Mouse (Mus musculus): Measurements from ENCODE around the gene Celsr2.
A peak's percentile ranks its signal among the peaks of the same experiment; 100 is the strongest.

The Celsr2 gene

GRCm38 (mm10) chr3:108411754-108412121, 3.6 kb downstream of the Celsr2 start:
- DNase-seq: no peak

- DNase-seq: no peak
Observed at GRCm38 (mm10) chr3:108411026-108411753, 4.2 kb downstream of the Celsr2 start.

- no peak for DNase-seq
Observed at GRCm38 (mm10) chr3:108410359-108410714, 5.0 kb downstream of the Celsr2 start.

- no peak for DNase-seq
Observed at GRCm38 (mm10) chr3:108409656-108410358, 5.5 kb downstream of the Celsr2 start.

- no peak for DNase-seq
Observed at GRCm38 (mm10) chr3:108408517-108409008, 6.8 kb downstream of the Celsr2 start.

GRCm38 (mm10) chr3:108406306-108406885, 9.0 kb downstream of the Celsr2 start:
- peak; percentile 61 for DNase-seq

GRCm38 (mm10) chr3:108405536-108406305, 9.6 kb downstream of the Celsr2 start:
- peak; percentile 79 for DNase-seq

- DNase-seq: no peak
Observed at GRCm38 (mm10) chr3:108402528-108402920, 12.8 kb downstream of the Celsr2 start.

- peak; percentile 78 for DNase-seq
Observed at GRCm38 (mm10) chr3:108401692-108402527, 13.4 kb downstream of the Celsr2 start.

GRCm38 (mm10) chr3:108400442-108400841, 14.9 kb downstream of the Celsr2 start:
- no peak for DNase-seq

GRCm38 (mm10) chr3:108398281-108398680, 17.1 kb downstream of the Celsr2 start:
- DNase-seq: no peak

GRCm38 (mm10) chr3:108392793-108393192, 22.6 kb downstream of the Celsr2 start:
- DNase-seq: no peak

- no peak for DNase-seq
Observed at GRCm38 (mm10) chr3:108392299-108392698, 23.1 kb downstream of the Celsr2 start.

GRCm38 (mm10) chr3:108389111-108389545, 26.2 kb downstream of the Celsr2 start:
- peak; percentile 94 for DNase-seq

- peak; percentile 81 for DNase-seq
Observed at GRCm38 (mm10) chr3:108386186-108386585, 29.2 kb downstream of the Celsr2 start.

GRCm38 (mm10) chr3:108384425-108384824, 30.9 kb downstream of the Celsr2 start:
- no peak for DNase-seq

- DNase-seq: peak; percentile 89
Observed at GRCm38 (mm10) chr3:108383485-108384354, 31.6 kb downstream of the Celsr2 start, which contains the start of gene Psrc1. Gene Psrc1 (plus strand): TSS chr3:108383839.

GRCm38 (mm10) chr3:108381945-108382875, 33.1 kb downstream of the Celsr2 start:
- DNase-seq: no peak

- DNase-seq: no peak
Observed at GRCm38 (mm10) chr3:108380695-108381094, 34.7 kb downstream of the Celsr2 start.

Data from right cerebral cortex, postnatal 25 days (tissue).